Mouse (Mus musculus): ENCODE measurements around the gene Gm19426. TPM values are rescaled to one million over a fixed set of nuclear protein-coding genes. Genes with fewer than 3 reads are reported as not detected.

The Gm19426 gene
- total RNA-seq, 2 experiments from 2014 or later = 0.66 to 1.0 TPM

- intact Hi-C loops (cut with DNase I; ENCODE audit: low total_unique reads) = no loop called here
- peak; percentile 95 for DNase-seq
Measured at GRCm38 (mm10) chr2:84727172-84727858, 16.1 kb downstream of the Gm19426 start, which contains the start of gene Clp1. TSS of gene Clp1 (minus strand) at chr2:84727350.

- no peak for DNase-seq
- intact Hi-C loops (cut with DNase I; ENCODE audit: low total_unique reads) = no loop called here
Measured at GRCm38 (mm10) chr2:84726716-84727115, 16.7 kb downstream of the Gm19426 start.

GRCm38 (mm10) chr2:84725770-84726169 lies 17.7 kb downstream of the Gm19426 start:
- intact Hi-C loops (cut with DNase I; ENCODE audit: low total_unique reads) = no loop called here
- DNase-seq = no peak

- intact Hi-C loops (cut with DNase I; ENCODE audit: low total_unique reads) = no loop called here
- DNase-seq = no peak
Measured at GRCm38 (mm10) chr2:84723856-84724255, 19.6 kb downstream of the Gm19426 start.

- intact Hi-C loops (cut with DNase I; ENCODE audit: low total_unique reads) = no loop called here
- DNase-seq = no peak
Measured at GRCm38 (mm10) chr2:84721182-84721581, 22.3 kb downstream of the Gm19426 start.

- no peak for DNase-seq
- intact Hi-C loops (cut with DNase I; ENCODE audit: low total_unique reads) = no loop called here
Measured at GRCm38 (mm10) chr2:84720718-84721117, 22.7 kb downstream of the Gm19426 start.

- intact Hi-C loops (cut with DNase I; ENCODE audit: low total_unique reads) = no loop called here
- DNase-seq = no peak
Measured at GRCm38 (mm10) chr2:84717357-84717756, 26.1 kb downstream of the Gm19426 start.

- DNase-seq = no peak
- intact Hi-C loops (cut with DNase I; ENCODE audit: low total_unique reads) = no loop called here
Measured at GRCm38 (mm10) chr2:84716423-84717355, 26.8 kb downstream of the Gm19426 start.

- intact Hi-C loops (cut with DNase I; ENCODE audit: low total_unique reads) = no loop called here
- peak; percentile 73 for DNase-seq
Measured at GRCm38 (mm10) chr2:84715562-84716361, 27.7 kb downstream of the Gm19426 start.

GRCm38 (mm10) chr2:84714811-84715561 lies 28.5 kb downstream of the Gm19426 start, which contains the start of gene Zdhhc5:
TSS of gene Zdhhc5 (minus strand) at chr2:84715180.
- intact Hi-C loops (cut with DNase I; ENCODE audit: low total_unique reads) = no loop called here
- DNase-seq = peak; percentile 99

- intact Hi-C loops (cut with DNase I; ENCODE audit: low total_unique reads) = no loop called here
- no peak for DNase-seq
Measured at GRCm38 (mm10) chr2:84714422-84714810, 29.0 kb downstream of the Gm19426 start.

- no peak for DNase-seq
- intact Hi-C loops (cut with DNase I; ENCODE audit: low total_unique reads) = no loop called here
Measured at GRCm38 (mm10) chr2:84711898-84712297, 31.6 kb downstream of the Gm19426 start.

GRCm38 (mm10) chr2:84707523-84707922 lies 35.9 kb downstream of the Gm19426 start:
- DNase-seq = no peak
- intact Hi-C loops (cut with DNase I; ENCODE audit: low total_unique reads) = no loop called here

GRCm38 (mm10) chr2:84705295-84705694 lies 38.2 kb downstream of the Gm19426 start:
- DNase-seq = no peak
- intact Hi-C loops (cut with DNase I; ENCODE audit: low total_unique reads) = no loop called here

- no peak for DNase-seq
- intact Hi-C loops (cut with DNase I; ENCODE audit: low total_unique reads) = no loop called here
Measured at GRCm38 (mm10) chr2:84704329-84704728, 39.1 kb downstream of the Gm19426 start.

- DNase-seq = no peak
- intact Hi-C loops (cut with DNase I; ENCODE audit: low total_unique reads) = no loop called here
Measured at GRCm38 (mm10) chr2:84703497-84703896, 40.0 kb downstream of the Gm19426 start.

GRCm38 (mm10) chr2:84695007-84695695 lies 48.3 kb downstream of the Gm19426 start:
- DNase-seq = no peak
- intact Hi-C loops (cut with DNase I; ENCODE audit: low total_unique reads) = no loop called here
